Mouse (Mus musculus): Measurements from ENCODE around the gene Tln2. TPM values are rescaled to one million over a fixed set of nuclear protein-coding genes. Genes with fewer than 3 reads are reported as not detected.

The Tln2 gene
- polyA plus RNA-seq, 1 experiment: 17.0 TPM

- TF ChIP-seq CTCF (IDR thresholded peaks at IDR 0.05; ENCODE audit: low read depth, low read length): no peak
- TF ChIP-seq POLR2A (IDR thresholded peaks at IDR 0.05; ENCODE audit: insufficient read depth, low read length): no peak
- no peak for TF ChIP-seq EP300 (IDR thresholded peaks at IDR 0.05; ENCODE audit: insufficient read depth, low read depth, low read length)
- Histone ChIP-seq H3K9me3 (replicated peaks; ENCODE audit: control insufficient read depth, insufficient read depth, low read length, poor library complexity, severe bottlenecking) (no peaks in the 10 kb centered on the region), H3K4me1 (ENCODE audit: control insufficient read depth, insufficient read depth, low read length) (peaks cover 4% of the 10 kb centered on the region), H3K9ac (ENCODE audit: low read depth, poor library complexity, severe bottlenecking) (no peak overlapping the region), H3K4me3 (ENCODE audit: low read depth, low read length) (no peak overlapping the region), H3K27me3 (ENCODE audit: control insufficient read depth, insufficient read depth, low read length, poor library complexity, severe bottlenecking) (no peaks in the 10 kb centered on the region), H3K36me3 (ENCODE audit: control insufficient read depth, insufficient read depth, low read length, poor library complexity, severe bottlenecking) (no peaks in the 10 kb centered on the region), H3K27ac (ENCODE audit: insufficient read depth, low read length) (no peak overlapping the region)
These were observed 294.6 kb downstream of the Tln2 start for GRCm38 (mm10) chr9:67264896-67265295.

- H3K27ac ChIP-seq (ENCODE audit: insufficient read depth, low read length): peak overlapping the region; percentile 69
These were observed 298.5 kb downstream of the Tln2 start for GRCm38 (mm10) chr9:67260835-67261599.

GRCm38 (mm10) chr9:67250141-67250540 lies 309.4 kb downstream of the Tln2 start:
- Histone ChIP-seq H3K36me3 (ENCODE audit: control insufficient read depth, insufficient read depth, low read length, poor library complexity, severe bottlenecking) (no peaks in the 10 kb centered on the region), H3K9me3 (replicated peaks; ENCODE audit: control insufficient read depth, insufficient read depth, low read length, poor library complexity, severe bottlenecking) (no peaks in the 10 kb centered on the region), H3K9ac (ENCODE audit: low read depth, poor library complexity, severe bottlenecking) (no peak overlapping the region), H3K4me1 (ENCODE audit: control insufficient read depth, insufficient read depth, low read length) (peaks cover 8% of the 10 kb centered on the region), H3K27ac (ENCODE audit: insufficient read depth, low read length) (no peak overlapping the region), H3K27me3 (ENCODE audit: control insufficient read depth, insufficient read depth, low read length, poor library complexity, severe bottlenecking) (no peaks in the 10 kb centered on the region), H3K4me3 (ENCODE audit: low read depth, low read length) (no peak overlapping the region)
- TF ChIP-seq EP300 (IDR thresholded peaks at IDR 0.05; ENCODE audit: insufficient read depth, low read depth, low read length) (no peak), CTCF (IDR thresholded peaks at IDR 0.05; ENCODE audit: low read depth, low read length) (no peak), POLR2A (IDR thresholded peaks at IDR 0.05; ENCODE audit: insufficient read depth, low read length) (no peak)

More at GRCm38 (mm10) chr9:67260835-67261599, 298.5 kb downstream of the Tln2 start:
- Histone ChIP-seq H3K9ac (ENCODE audit: low read depth, poor library complexity, severe bottlenecking) (no peak overlapping the region), H3K4me3 (ENCODE audit: low read depth, low read length) (no peak overlapping the region), H3K36me3 (ENCODE audit: control insufficient read depth, insufficient read depth, low read length, poor library complexity, severe bottlenecking) (no peaks in the 10 kb centered on the region), H3K9me3 (replicated peaks; ENCODE audit: control insufficient read depth, insufficient read depth, low read length, poor library complexity, severe bottlenecking) (no peaks in the 10 kb centered on the region), H3K4me1 (ENCODE audit: control insufficient read depth, insufficient read depth, low read length) (peaks cover 4% of the 10 kb centered on the region), H3K27me3 (ENCODE audit: control insufficient read depth, insufficient read depth, low read length, poor library complexity, severe bottlenecking) (no peaks in the 10 kb centered on the region)
- TF ChIP-seq EP300 (IDR thresholded peaks at IDR 0.05; ENCODE audit: insufficient read depth, low read depth, low read length) (peak; percentile 73; the same call in 1 of the 2 replicates), CTCF (IDR thresholded peaks at IDR 0.05; ENCODE audit: low read depth, low read length) (peak; percentile 4), POLR2A (IDR thresholded peaks at IDR 0.05; ENCODE audit: insufficient read depth, low read length) (no peak)

- H3K4me1 ChIP-seq (ENCODE audit: control insufficient read depth, insufficient read depth, low read length): peaks cover 8% of the 10 kb centered on the region
- H3K9ac ChIP-seq (ENCODE audit: low read depth, poor library complexity, severe bottlenecking): no peak overlapping the region
- H3K27ac ChIP-seq (ENCODE audit: insufficient read depth, low read length): no peak overlapping the region
- no peaks in the 10 kb centered on the region for H3K36me3 ChIP-seq (ENCODE audit: control insufficient read depth, insufficient read depth, low read length, poor library complexity, severe bottlenecking)
- TF ChIP-seq POLR2A (IDR thresholded peaks at IDR 0.05; ENCODE audit: insufficient read depth, low read length): no peak
- no peak for TF ChIP-seq EP300 (IDR thresholded peaks at IDR 0.05; ENCODE audit: insufficient read depth, low read depth, low read length)
- no peak for TF ChIP-seq CTCF (IDR thresholded peaks at IDR 0.05; ENCODE audit: low read depth, low read length)
- no peaks in the 10 kb centered on the region for H3K27me3 ChIP-seq (ENCODE audit: control insufficient read depth, insufficient read depth, low read length, poor library complexity, severe bottlenecking)
- H3K4me3 ChIP-seq (ENCODE audit: low read depth, low read length): no peak overlapping the region
- H3K9me3 ChIP-seq (replicated peaks; ENCODE audit: control insufficient read depth, insufficient read depth, low read length, poor library complexity, severe bottlenecking): no peaks in the 10 kb centered on the region
These were observed 312.0 kb downstream of the Tln2 start for GRCm38 (mm10) chr9:67247365-67247950.

- H3K9ac ChIP-seq (ENCODE audit: low read depth, poor library complexity, severe bottlenecking): no peak overlapping the region
- peak; percentile 31 for TF ChIP-seq CTCF (IDR thresholded peaks at IDR 0.05; ENCODE audit: low read depth, low read length)
- no peak for TF ChIP-seq EP300 (IDR thresholded peaks at IDR 0.05; ENCODE audit: insufficient read depth, low read depth, low read length)
- TF ChIP-seq POLR2A (IDR thresholded peaks at IDR 0.05; ENCODE audit: insufficient read depth, low read length): no peak
- H3K9me3 ChIP-seq (replicated peaks; ENCODE audit: control insufficient read depth, insufficient read depth, low read length, poor library complexity, severe bottlenecking): no peaks in the 10 kb centered on the region
- no peaks in the 10 kb centered on the region for H3K27me3 ChIP-seq (ENCODE audit: control insufficient read depth, insufficient read depth, low read length, poor library complexity, severe bottlenecking)
- peaks cover 3% of the 10 kb centered on the region for H3K4me1 ChIP-seq (ENCODE audit: control insufficient read depth, insufficient read depth, low read length)
- H3K27ac ChIP-seq (ENCODE audit: insufficient read depth, low read length): no peak overlapping the region
- no peak overlapping the region for H3K4me3 ChIP-seq (ENCODE audit: low read depth, low read length)
- no peaks in the 10 kb centered on the region for H3K36me3 ChIP-seq (ENCODE audit: control insufficient read depth, insufficient read depth, low read length, poor library complexity, severe bottlenecking)
These were observed 314.2 kb downstream of the Tln2 start for GRCm38 (mm10) chr9:67245265-67245664.

- Histone ChIP-seq H3K9me3 (replicated peaks; ENCODE audit: control insufficient read depth, insufficient read depth, low read length, poor library complexity, severe bottlenecking) (no peaks in the 10 kb centered on the region), H3K4me3 (ENCODE audit: low read depth, low read length) (no peak overlapping the region), H3K27me3 (ENCODE audit: control insufficient read depth, insufficient read depth, low read length, poor library complexity, severe bottlenecking) (no peaks in the 10 kb centered on the region), H3K27ac (ENCODE audit: insufficient read depth, low read length) (no peak overlapping the region), H3K36me3 (ENCODE audit: control insufficient read depth, insufficient read depth, low read length, poor library complexity, severe bottlenecking) (no peaks in the 10 kb centered on the region), H3K4me1 (ENCODE audit: control insufficient read depth, insufficient read depth, low read length) (no peaks in the 10 kb centered on the region), H3K9ac (ENCODE audit: low read depth, poor library complexity, severe bottlenecking) (no peak overlapping the region)
- TF ChIP-seq EP300 (IDR thresholded peaks at IDR 0.05; ENCODE audit: insufficient read depth, low read depth, low read length): no peak
- no peak for TF ChIP-seq CTCF (IDR thresholded peaks at IDR 0.05; ENCODE audit: low read depth, low read length)
- TF ChIP-seq POLR2A (IDR thresholded peaks at IDR 0.05; ENCODE audit: insufficient read depth, low read length): no peak
These were observed 317.8 kb downstream of the Tln2 start for GRCm38 (mm10) chr9:67241683-67242082.

Measured in ES-Bruce4 (cell line).